Mouse (Mus musculus) brain, embryonic 14.5 days (tissue): ENCODE results near the gene Neurod4. TPM values are rescaled to one million over a fixed set of nuclear protein-coding genes. Genes with fewer than 3 reads are reported as not detected.

ENCODE experiments used
- DNase-seq: peaks from one replicate; pipeline ENCODE4 v3.0.0-alpha.2; 2011; ENCODE audit warnings: low read depth
- CTCF ChIP-seq: fragments of 200-500 bp; IDR thresholded peaks from 2 replicates; pipeline ENCODE4 v1.5.1; 2012; ENCODE audit warnings: inconsistent platforms, mild to moderate bottlenecking, moderate library complexity, borderline replicate concordance; ENCODE audit not compliant: insufficient read depth, insufficient read length; ENCODE audit errors: extremely low read depth
- POLR2A ChIP-seq: fragments of 200-500 bp; IDR thresholded peaks from 2 replicates; pipeline ENCODE4 v1.6.1; 2012; ENCODE audit warnings: mild to moderate bottlenecking, inconsistent platforms, borderline replicate concordance; ENCODE audit not compliant: poor library complexity, insufficient read depth, insufficient read length, severe bottlenecking; ENCODE audit errors: extremely low read depth
- polyA plus RNA-seq: library from polyadenylated mRNA; depleted of rRNA; stranded (reverse); fragments of >200 nt; gene quantifications from 2 replicates; pipeline ENCODE4 v1.2.3, GENCODE M21; 2012

Gene Neurod4
- polyA plus RNA-seq, 1 experiment, result 2.0 TPM

GRCm38 (mm10) chr10:130293741-130294408, 13.8 kb upstream of the Neurod4 start:
- no peak for TF ChIP-seq POLR2A
- no peak for TF ChIP-seq CTCF
- DNase-seq, result peak; percentile 59

- no peak for DNase-seq
- TF ChIP-seq POLR2A (no peak), CTCF (no peak)
These were observed 8.0 kb upstream of the Neurod4 start for GRCm38 (mm10) chr10:130288007-130288406.

- peak; percentile 23 for DNase-seq
- TF ChIP-seq POLR2A (no peak), CTCF (no peak)
These were observed 7.2 kb upstream of the Neurod4 start for GRCm38 (mm10) chr10:130287201-130287600.

GRCm38 (mm10) chr10:130281982-130282449, 2.0 kb upstream of the Neurod4 start:
- TF ChIP-seq POLR2A (no peak), CTCF (no peak)
- peak; percentile 73 for DNase-seq

GRCm38 (mm10) chr10:130276496-130276895, 3.5 kb downstream of the Neurod4 start:
- TF ChIP-seq POLR2A, result no peak

GRCm38 (mm10) chr10:130275759-130276158, 4.3 kb downstream of the Neurod4 start:
- TF ChIP-seq POLR2A (no peak), CTCF (no peak)
- peak; percentile 62 for DNase-seq

More at GRCm38 (mm10) chr10:130276496-130276895, 3.5 kb downstream of the Neurod4 start:
- DNase-seq, result no peak

GRCm38 (mm10) chr10:130263203-130263602, 16.8 kb downstream of the Neurod4 start:
- TF ChIP-seq POLR2A, result no peak
- TF ChIP-seq CTCF, result no peak
- DNase-seq, result peak; percentile 79

GRCm38 (mm10) chr10:130259483-130259882, 20.6 kb downstream of the Neurod4 start:
- TF ChIP-seq CTCF (no peak), POLR2A (no peak)
- DNase-seq, result peak; percentile 57

GRCm38 (mm10) chr10:130244271-130244670, 35.8 kb downstream of the Neurod4 start:
- peak; percentile 81 for DNase-seq
- TF ChIP-seq POLR2A (no peak), CTCF (no peak)

- DNase-seq, result peak; percentile 73
- no peak for TF ChIP-seq POLR2A
- no peak for TF ChIP-seq CTCF
These were observed 41.5 kb downstream of the Neurod4 start for GRCm38 (mm10) chr10:130238318-130239209.

- DNase-seq, result peak; percentile 38
- TF ChIP-seq CTCF, result no peak
These were observed 45.5 kb downstream of the Neurod4 start for GRCm38 (mm10) chr10:130234576-130234975.
